Mouse (Mus musculus) thymus, adult 2 months (tissue): Measurements from ENCODE around the gene Syt13. TPM values are rescaled to one million over a fixed set of nuclear protein-coding genes. Genes with fewer than 3 reads are reported as not detected.
A peak's percentile ranks its signal among the peaks of the same experiment; 100 is the strongest.

ENCODE experiments used
- DNase-seq: peaks from one replicate; pipeline ENCODE4 v3.0.0; 2021
- H3K27ac ChIP-seq: fragments of 200-500 bp; 2 replicates; pipeline ENCODE4 v1.5.1; 2012; ENCODE audit warnings: low read length, control low read depth; ENCODE audit not compliant: control insufficient read depth, insufficient read depth
- H3K27me3 ChIP-seq: fragments of 200-500 bp; 2 replicates; pipeline ENCODE4 v1.6.1; 2012; ENCODE audit warnings: mild to moderate bottlenecking, low read length, moderate library complexity, mixed read lengths; ENCODE audit not compliant: control insufficient read depth, insufficient read depth
- H3K36me3 ChIP-seq: fragments of 200-500 bp; 2 replicates; pipeline ENCODE4 v1.6.1; 2012; ENCODE audit warnings: mild to moderate bottlenecking, low read length, moderate library complexity; ENCODE audit not compliant: control insufficient read depth, insufficient read depth
- H3K4me1 ChIP-seq: fragments of 200-500 bp; replicated peaks from 2 replicates; pipeline ENCODE4 v1.6.1; 2012; ENCODE audit warnings: low read length; ENCODE audit not compliant: control insufficient read depth, insufficient read depth
- H3K4me3 ChIP-seq: fragments of 200-500 bp; 2 replicates; pipeline ENCODE4 v1.5.1; 2012; ENCODE audit warnings: mild to moderate bottlenecking, low read length, control low read depth, moderate library complexity; ENCODE audit not compliant: control insufficient read depth, insufficient read depth
- CTCF ChIP-seq: fragments of 200-500 bp; IDR thresholded peaks from 2 replicates; pipeline ENCODE4 v1.5.1; 2012; ENCODE audit warnings: mild to moderate bottlenecking, control low read depth, low read length, moderate library complexity, borderline replicate concordance; ENCODE audit not compliant: control insufficient read depth, poor library complexity, insufficient read depth; ENCODE audit errors: extremely low read depth
- POLR2A ChIP-seq: fragments of 200-500 bp; IDR thresholded peaks from 2 replicates; pipeline ENCODE4 v1.6.1; 2012; ENCODE audit warnings: mild to moderate bottlenecking, low read length, control low read depth, moderate library complexity; ENCODE audit not compliant: control insufficient read depth, poor library complexity, insufficient read depth; ENCODE audit errors: extremely low read depth
- WGBS: fragments of 180-500 bp; shearing (Covaris S2); methylation state at CpG from one replicate; pipeline ENCODE4 v1.1.7; 2018; 5-methylcytosine and 5-hydroxymethylcytosine counted together
- polyA plus RNA-seq: library from polyadenylated mRNA; depleted of rRNA; stranded (reverse); fragments of >200 nt; gene quantifications from 2 replicates; pipeline ENCODE4 v1.2.3, GENCODE M21; 2012; rRNA removed

Gene Syt13
- polyA plus RNA-seq, 1 experiment, result 51.8 TPM

- WGBS, result 13% methylated on average over 19 of the region's 19 CpGs
- peak; percentile 54 for DNase-seq
- peaks cover 11% of the 10 kb centered on the region for H3K4me1 ChIP-seq
These were observed 73.2 kb downstream of the Syt13 start for GRCm38 (mm10) chr2:92987901-92988631.

DNA sequence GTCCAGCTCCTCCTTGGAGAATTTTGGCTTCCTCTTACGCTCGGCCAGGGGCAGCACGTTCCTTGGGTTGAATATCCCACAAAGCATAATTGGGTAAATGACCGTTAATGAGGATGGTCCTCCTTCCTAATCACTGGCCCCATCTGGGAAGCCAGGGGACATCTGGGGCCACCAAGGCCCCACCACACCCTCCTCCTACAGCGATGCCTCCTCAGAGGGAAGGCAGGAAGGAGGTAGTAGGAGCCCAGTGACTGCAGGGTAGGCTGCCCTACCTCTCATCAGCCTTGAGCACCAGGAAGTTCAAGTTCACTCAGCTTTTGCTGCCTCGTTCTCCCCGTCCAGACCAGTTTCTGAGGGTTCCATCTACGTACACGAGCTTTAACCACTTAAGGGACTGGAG, 74.7 kb downstream of the Syt13 start:
- Histone ChIP-seq H3K4me1 (peaks cover 11% of the 10 kb centered on the region), H3K27me3 (no peaks in the 10 kb centered on the region), H3K4me3 (no peak overlapping the region), H3K27ac (no peak overlapping the region), H3K36me3 (no peaks in the 10 kb centered on the region)
- no peak for TF ChIP-seq CTCF
- TF ChIP-seq POLR2A, result no peak
- no peak for DNase-seq
- 95% methylated on average over 9 of the region's 9 CpGs for WGBS

More at GRCm38 (mm10) chr2:92987901-92988631, 73.2 kb downstream of the Syt13 start:
- no peak overlapping the region for H3K4me3 ChIP-seq
- no peak overlapping the region for H3K27ac ChIP-seq
- TF ChIP-seq POLR2A, result no peak
- TF ChIP-seq CTCF, result peak; percentile 55; the same call in 1 of the 2 replicates
- no peaks in the 10 kb centered on the region for H3K27me3 ChIP-seq
- H3K36me3 ChIP-seq, result no peaks in the 10 kb centered on the region

DNA sequence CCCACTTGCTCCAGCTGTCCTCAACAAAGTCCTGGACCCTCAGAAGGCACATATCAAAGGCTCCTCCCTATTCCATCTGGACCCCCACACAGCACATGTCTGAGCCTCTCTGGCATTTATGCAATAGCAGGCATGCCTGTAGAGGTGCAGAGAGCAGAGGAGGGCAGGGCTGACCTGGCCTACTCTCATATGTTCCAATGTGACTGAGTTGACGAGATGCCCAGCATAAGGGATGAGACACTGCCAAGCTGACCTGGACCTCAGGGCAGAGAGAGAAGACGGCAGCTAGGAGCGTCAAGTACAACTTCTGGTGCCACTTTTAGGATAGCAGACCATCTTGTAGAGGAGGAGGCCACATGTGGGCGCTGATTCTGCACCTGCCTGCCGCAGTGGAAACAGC, 77.1 kb downstream of the Syt13 start:
- H3K4me1 ChIP-seq, result peaks cover 11% of the 10 kb centered on the region
- no peak for TF ChIP-seq POLR2A
- no peak overlapping the region for H3K4me3 ChIP-seq
- no peak for DNase-seq
- no peak overlapping the region for H3K27ac ChIP-seq
- no peaks in the 10 kb centered on the region for H3K27me3 ChIP-seq
- no peaks in the 10 kb centered on the region for H3K36me3 ChIP-seq
- 90% methylated on average over 5 of the region's 5 CpGs for WGBS

DNA sequence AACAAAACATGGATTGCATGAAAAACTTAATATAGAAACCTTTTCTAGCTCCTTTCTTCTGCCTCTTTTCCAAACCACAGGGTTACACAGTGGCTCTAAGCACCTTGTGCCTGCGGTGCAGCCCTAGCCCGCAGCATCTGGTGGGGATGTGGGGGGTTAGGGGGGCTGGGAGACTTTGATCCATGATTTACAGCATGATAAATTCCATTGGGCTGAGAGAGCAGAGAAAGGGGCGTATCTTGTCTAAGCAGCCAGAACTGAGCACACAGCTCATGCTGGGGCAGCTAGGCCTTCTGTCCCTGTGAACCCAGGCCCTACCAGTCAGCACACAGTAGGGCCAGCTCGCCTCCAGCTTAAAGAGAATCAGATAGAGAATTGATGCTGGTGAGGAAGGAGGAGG, 90.1 kb downstream of the Syt13 start:
- WGBS, result 97% methylated on average over 4 of the region's 4 CpGs
- no peaks in the 10 kb centered on the region for H3K4me1 ChIP-seq
- no peak overlapping the region for H3K4me3 ChIP-seq
- no peak overlapping the region for H3K27ac ChIP-seq
- DNase-seq, result no peak
- no peaks in the 10 kb centered on the region for H3K27me3 ChIP-seq
- H3K36me3 ChIP-seq, result no peaks in the 10 kb centered on the region
- TF ChIP-seq POLR2A (no peak), CTCF (no peak)

Other genes starting within 250 kb of the Syt13 start
- gene Prdm11, start 131.1 kb downstream of the Syt13 start, polyA plus RNA-seq, result 17.1 and 17.9 TPM in 2 replicates